Mouse (Mus musculus) 416B (cell line): Measurements from ENCODE around the gene Cgas.

Source experiments
- DNase-seq: peaks from one replicate; pipeline ENCODE4 v3.0.0; 2011; ENCODE audit warnings: low read depth

The Cgas gene

GRCm38 (mm10) chr9:78457026-78457425, 14.0 kb upstream of the Cgas start:
- DNase-seq: no peak

- peak; percentile 87 for DNase-seq
Observed at GRCm38 (mm10) chr9:78451382-78451781, 8.3 kb upstream of the Cgas start.

- peak; percentile 46 for DNase-seq
Observed at GRCm38 (mm10) chr9:78450404-78450803, 7.4 kb upstream of the Cgas start.

- peak; percentile 89 for DNase-seq
Observed at GRCm38 (mm10) chr9:78447973-78448873, 5.2 kb upstream of the Cgas start, which contains the start of the genes Mto1 and Gm17324. TSS of gene Mto1 (plus strand) at chr9:78448208. TSS of gene Gm17324 (minus strand) at chr9:78448786.

- no peak for DNase-seq
Observed at GRCm38 (mm10) chr9:78447606-78447972, 4.6 kb upstream of the Cgas start.

GRCm38 (mm10) chr9:78442237-78442578, 829 bp downstream of the Cgas start:
- DNase-seq: no peak

GRCm38 (mm10) chr9:78439426-78439825, 3.6 kb downstream of the Cgas start:
- DNase-seq: no peak

- DNase-seq: no peak
Observed at GRCm38 (mm10) chr9:78432471-78432870, 10.6 kb downstream of the Cgas start.

- DNase-seq: no peak
Observed at GRCm38 (mm10) chr9:78430486-78430885, 12.6 kb downstream of the Cgas start.

- no peak for DNase-seq
Observed at GRCm38 (mm10) chr9:78429551-78429950, 13.5 kb downstream of the Cgas start.

- DNase-seq: no peak
Observed at GRCm38 (mm10) chr9:78428870-78429432, 14.1 kb downstream of the Cgas start.

GRCm38 (mm10) chr9:78428185-78428584, 14.9 kb downstream of the Cgas start:
- no peak for DNase-seq

- DNase-seq: no peak
Observed at GRCm38 (mm10) chr9:78427362-78427781, 15.7 kb downstream of the Cgas start.

- no peak for DNase-seq
Observed at GRCm38 (mm10) chr9:78401596-78401995, 41.4 kb downstream of the Cgas start.

GRCm38 (mm10) chr9:78400570-78400969, 42.5 kb downstream of the Cgas start:
- no peak for DNase-seq

GRCm38 (mm10) chr9:78396517-78396916, 46.5 kb downstream of the Cgas start:
- DNase-seq: no peak

- DNase-seq: no peak
Observed at GRCm38 (mm10) chr9:78395630-78396351, 47.2 kb downstream of the Cgas start, which contains the start of gene Ddx43. TSS of gene Ddx43 (plus strand) at chr9:78395777.

- DNase-seq: no peak
Observed at GRCm38 (mm10) chr9:78395244-78395629, 47.8 kb downstream of the Cgas start.

- no peak for DNase-seq
Observed at GRCm38 (mm10) chr9:78394602-78395001, 48.4 kb downstream of the Cgas start.

- no peak for DNase-seq
Observed at GRCm38 (mm10) chr9:78393741-78394140, 49.3 kb downstream of the Cgas start.

- DNase-seq: peak; percentile 23
Observed at GRCm38 (mm10) chr9:78389981-78390380, 53.1 kb downstream of the Cgas start.

- peak; percentile 17 for DNase-seq
Observed at GRCm38 (mm10) chr9:78386947-78387346, 56.1 kb downstream of the Cgas start.

GRCm38 (mm10) chr9:78385893-78386292, 57.1 kb downstream of the Cgas start:
- peak; percentile 79 for DNase-seq
